ENCODE assay signal across 9 mouse cellular contexts in genomic region chr9:108673151-108673550, GRCm38 (mm10). TPM values are rescaled to one million over a fixed set of nuclear protein-coding genes. Genes with fewer than 3 reads are reported as not detected.
A peak's percentile ranks its signal among the peaks of the same experiment; 100 is the strongest.
DNase-seq lines count a peak whose midpoint lies in the region; ATAC-seq and TF ChIP-seq lines count a peak whose summit lies in the region.
"Had no signal": no experiment of that assay in that cellular context is flagged by ENCODE, and none has a peak within 500 bp of the region (broad histone marks: within the 10 kb centered on the region; RNA-seq: fewer than 3 reads in every experiment).

No protein-coding gene starts in this region.

- no peaks in the 10 kb centered on the region for H3K27me3 ChIP-seq in E14TG2a.4 (ENCODE audit: insufficient read depth, low read length)
- no peaks in the 10 kb centered on the region for H3K27me3 ChIP-seq in forebrain, embryonic 11.5 days (ENCODE audit: control insufficient read depth, insufficient read depth, low read length)
- H3K27me3 ChIP-seq: midbrain, embryonic 13.5 days had no signal

- H3K4me1 ChIP-seq in E14TG2a.4 (replicated peaks; ENCODE audit: low read depth, low read length): peaks cover 10% of the 10 kb centered on the region
- H3K4me1 ChIP-seq in forebrain, embryonic 11.5 days (replicated peaks; ENCODE audit: control insufficient read depth, insufficient read depth, low read length): no peaks in the 10 kb centered on the region
- H3K4me1 ChIP-seq: midbrain, embryonic 13.5 days had no signal

- TF ChIP-seq CTCF in left cerebral cortex, adult 2 months (IDR thresholded peaks at IDR 0.05): peak; percentile 38
- peak; percentile 92 for TF ChIP-seq CTCF in E14TG2a.4 (conservative IDR thresholded peaks at IDR 0.05; ENCODE audit: low read length)

- peaks cover 72% of the 10 kb centered on the region for H3K36me3 ChIP-seq in E14TG2a.4 (ENCODE audit: insufficient read depth, low read length)
- H3K36me3 ChIP-seq in forebrain, embryonic 11.5 days (ENCODE audit: control insufficient read depth, insufficient read depth, low read length): peaks cover 4% of the 10 kb centered on the region

- DNase-seq in adrenal gland, postnatal 14 days: peak; percentile 52
- no peak for DNase-seq in adrenal gland, adult 18-20 months (ENCODE audit: low spot score in 2 of 2)
- DNase-seq in left cerebral cortex, adult 2 months (ENCODE audit: extremely low spot score in 1 of 2, low spot score in 2 of 2): no peak
- DNase-seq in left cerebral cortex, postnatal 25 days (ENCODE audit: low spot score in 2 of 2): no peak
- DNase-seq in induced T-regulatory cell, adult 2 months (ENCODE audit: low read depth): peak; percentile 70
- no peak for DNase-seq in frontal cortex, postnatal 36 days (ENCODE audit: low spot score in 2 of 2)
- DNase-seq in forebrain, embryonic 11.5 days (ENCODE audit: low spot score): no peak

- no peak for ATAC-seq in forebrain, embryonic 11.5 days (replicated peaks; ENCODE audit: low FRiP score)
- ATAC-seq: midbrain, embryonic 13.5 days had no signal

- no peak overlapping the region for H3K27ac ChIP-seq in left cerebral cortex, adult 2 months
- no peak overlapping the region for H3K27ac ChIP-seq in forebrain, embryonic 11.5 days (ENCODE audit: low read depth, low read length)
- H3K27ac ChIP-seq: midbrain, embryonic 13.5 days had no signal

- intact Hi-C loops in left cerebral cortex, adult 2 months (cut with DNase I): no loop called here
- intact Hi-C loops in left cerebral cortex, postnatal 25 days (cut with DNase I): no loop called here

- H3K4me3 ChIP-seq in left cerebral cortex, adult 2 months: no peak overlapping the region
- no peak overlapping the region for H3K4me3 ChIP-seq in E14TG2a.4 (replicated peaks; ENCODE audit: low read length)
- H3K4me3 ChIP-seq in forebrain, embryonic 11.5 days (ENCODE audit: low read depth, low read length): no peak overlapping the region
- H3K4me3 ChIP-seq: midbrain, embryonic 13.5 days had no signal

- H3K9me3 ChIP-seq in E14TG2a.4 (ENCODE audit: low read length): no peaks in the 10 kb centered on the region
- H3K9me3 ChIP-seq in forebrain, embryonic 11.5 days (ENCODE audit: control insufficient read depth, low read length): no peaks in the 10 kb centered on the region
- H3K9me3 ChIP-seq: midbrain, embryonic 13.5 days had no signal

- H3K9ac ChIP-seq in forebrain, embryonic 11.5 days (ENCODE audit: low read length): no peak overlapping the region
- H3K9ac ChIP-seq: midbrain, embryonic 13.5 days had no signal

- no peak overlapping the region for H3K4me2 ChIP-seq in forebrain, embryonic 11.5 days (ENCODE audit: low read depth, low read length, severe bottlenecking)
- H3K4me2 ChIP-seq: midbrain, embryonic 13.5 days had no signal

- 57% methylated on average over 2 of the region's 2 CpGs for WGBS in forebrain, embryonic 11.5 days

RNA-seq across cellular contexts. Expression of gene Slc25a20, which starts 11.3 kb away (rescaled TPM):
- 334 and 350 TPM in 2 replicates for total RNA-seq in adrenal gland, postnatal 14 days (2021)
- 100 to 1,000 TPM; 125 to 212 TPM for total RNA-seq in adrenal gland, adult 18-20 months (2021)
- total RNA-seq in left cerebral cortex, adult 2 months (2021): 10 to 100 TPM; 11.5 to 12.3 TPM
- 10 to 100 TPM; 12.6 to 14.4 TPM for total RNA-seq in left cerebral cortex, postnatal 25 days (2021)
- polyA plus RNA-seq in forebrain, embryonic 11.5 days (2014; fragmentation: Nextera tagmentation; extraction: Ambion mirVana): 22.6 and 26.0 TPM in 2 replicates

RNA-seq across cellular contexts. Expression of gene Prkar2a, which starts 16.0 kb away (rescaled TPM):
- total RNA-seq in adrenal gland, postnatal 14 days (2021): 36.3 and 37.4 TPM in 2 replicates
- total RNA-seq in adrenal gland, adult 18-20 months (2021): 10 to 100 TPM; 33.1 to 43.5 TPM
- 10 to 100 TPM; 47.0 to 48.3 TPM for total RNA-seq in left cerebral cortex, adult 2 months (2021)
- total RNA-seq in left cerebral cortex, postnatal 25 days (2021): 10 to 100 TPM; 45.5 to 49.1 TPM
- 54.1 and 56.8 TPM in 2 replicates for polyA plus RNA-seq in forebrain, embryonic 11.5 days (2014; fragmentation: Nextera tagmentation; extraction: Ambion mirVana)

RNA-seq across cellular contexts. Expression of gene Arih2, which starts 24.0 kb away (rescaled TPM):
- total RNA-seq in adrenal gland, postnatal 14 days (2021): 59.7 and 61.3 TPM in 2 replicates
- 10 to 100 TPM; 61.2 to 63.0 TPM for total RNA-seq in adrenal gland, adult 18-20 months (2021)
- 10 to 100 TPM; 51.7 to 53.8 TPM for total RNA-seq in left cerebral cortex, adult 2 months (2021)
- total RNA-seq in left cerebral cortex, postnatal 25 days (2021): 10 to 100 TPM; 48.3 to 50.9 TPM
- polyA plus RNA-seq in forebrain, embryonic 11.5 days (2014; fragmentation: Nextera tagmentation; extraction: Ambion mirVana): 61.1 and 62.1 TPM in 2 replicates

Comparison
In these comparisons a context has a peak if more than half of its experiments do, and no peak if none do; other contexts are left out.
1. DNase-seq: peak in adrenal gland, postnatal 14 days (single experiment) and induced T-regulatory cell, adult 2 months (single experiment); none in adrenal gland, adult 18-20 months (0 of 2), left cerebral cortex, adult 2 months (0 of 2), left cerebral cortex, postnatal 25 days (0 of 2), frontal cortex, postnatal 36 days (0 of 2) and forebrain, embryonic 11.5 days (single experiment).
2. RNA of gene Slc25a20, which starts 11.3 kb away (total RNA-seq): 334 to 350 TPM in adrenal gland, postnatal 14 days and 125 to 212 TPM in adrenal gland, adult 18-20 months; 12.6 to 14.4 TPM in left cerebral cortex, postnatal 25 days and 11.5 to 12.3 TPM in left cerebral cortex, adult 2 months; every median in the first group is over 4 times any median in the second.